Mouse (Mus musculus) NIH3T3 (cell line): ENCODE measurements around the gene Irf2bp2.
A peak's percentile ranks its signal among the peaks of the same experiment; 100 is the strongest.

ENCODE experiments used
- DNase-seq: peaks from one replicate; pipeline ENCODE4 v3.0.0-alpha.2; 2012; ENCODE audit warnings: low read depth

The Irf2bp2 gene

DNA sequence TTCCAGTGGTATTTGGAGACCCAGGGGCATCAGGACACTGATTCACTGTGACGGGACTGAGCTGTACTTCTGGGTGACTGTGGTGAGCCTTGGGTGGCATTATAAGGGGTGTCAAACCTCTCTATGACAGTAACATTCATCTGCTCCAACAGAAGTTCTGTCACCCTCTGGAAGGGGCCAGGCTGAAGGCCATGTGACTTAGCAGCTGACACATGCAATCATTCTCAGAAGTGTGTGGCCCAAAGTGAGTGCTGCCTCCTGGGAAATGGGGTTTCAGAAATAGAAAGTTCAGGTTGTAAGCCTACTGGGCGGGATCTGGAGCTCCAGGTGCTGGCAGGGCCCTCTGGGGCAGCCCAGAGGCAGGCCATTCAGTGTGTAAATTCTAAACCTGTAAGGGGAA is 26.1 kb downstream of the Irf2bp2 start:
- DNase-seq = peak; percentile 24

DNA sequence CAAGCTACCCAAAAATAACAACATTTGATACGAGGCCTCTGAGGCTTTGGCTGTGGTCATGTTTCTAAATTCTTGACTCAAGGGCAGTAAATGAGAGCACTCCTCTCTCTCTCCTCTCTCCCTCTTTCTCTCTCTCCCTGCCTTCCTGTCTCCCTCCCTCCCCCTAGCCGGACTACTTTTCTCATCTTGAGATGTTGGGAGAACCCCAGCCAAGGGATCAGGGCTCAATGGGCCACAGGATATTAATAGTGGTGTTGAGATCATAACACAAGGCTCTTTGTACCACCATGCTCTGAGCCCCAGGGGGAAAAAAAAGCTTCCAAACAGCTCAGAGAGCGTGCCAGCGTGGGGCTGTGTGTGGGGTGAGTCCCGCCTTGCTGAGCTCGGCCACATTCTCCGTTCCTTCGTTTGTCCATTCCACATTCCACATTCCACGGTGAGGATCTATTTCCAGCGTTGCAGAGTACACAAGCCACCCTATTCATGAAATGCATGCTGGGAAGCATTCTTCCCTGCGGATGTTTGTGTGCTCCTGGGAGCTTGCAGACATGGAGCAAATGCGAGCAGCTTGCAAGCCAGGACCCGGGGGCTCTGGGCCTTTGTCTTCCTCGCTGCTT is 27.2 kb downstream of the Irf2bp2 start:
- peak; percentile 94 for DNase-seq

DNA sequence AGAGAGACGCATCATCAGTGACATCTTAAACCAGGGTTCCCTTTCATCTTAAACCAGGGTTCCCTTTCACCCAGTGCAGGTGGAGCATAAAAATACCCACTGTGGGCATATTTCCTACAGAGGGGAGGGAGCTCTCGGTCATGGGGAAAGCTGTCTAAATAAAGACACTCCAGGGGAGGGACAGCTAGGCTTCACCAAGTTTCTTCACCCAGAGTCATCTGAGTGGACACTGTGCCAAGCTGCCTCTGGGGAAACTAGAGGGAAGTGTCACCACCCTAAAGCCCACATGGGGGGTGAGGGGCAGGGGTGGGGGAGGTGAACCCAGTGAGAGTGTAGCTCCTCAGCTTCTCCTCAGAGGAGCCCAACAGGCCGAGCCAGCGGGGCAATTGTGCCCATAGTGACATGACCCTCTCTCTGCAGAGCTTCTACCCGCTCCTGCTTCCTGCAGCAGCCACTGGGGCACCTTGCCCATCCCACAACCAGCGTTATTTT is 27.8 kb downstream of the Irf2bp2 start:
- peak; percentile 42 for DNase-seq

DNA sequence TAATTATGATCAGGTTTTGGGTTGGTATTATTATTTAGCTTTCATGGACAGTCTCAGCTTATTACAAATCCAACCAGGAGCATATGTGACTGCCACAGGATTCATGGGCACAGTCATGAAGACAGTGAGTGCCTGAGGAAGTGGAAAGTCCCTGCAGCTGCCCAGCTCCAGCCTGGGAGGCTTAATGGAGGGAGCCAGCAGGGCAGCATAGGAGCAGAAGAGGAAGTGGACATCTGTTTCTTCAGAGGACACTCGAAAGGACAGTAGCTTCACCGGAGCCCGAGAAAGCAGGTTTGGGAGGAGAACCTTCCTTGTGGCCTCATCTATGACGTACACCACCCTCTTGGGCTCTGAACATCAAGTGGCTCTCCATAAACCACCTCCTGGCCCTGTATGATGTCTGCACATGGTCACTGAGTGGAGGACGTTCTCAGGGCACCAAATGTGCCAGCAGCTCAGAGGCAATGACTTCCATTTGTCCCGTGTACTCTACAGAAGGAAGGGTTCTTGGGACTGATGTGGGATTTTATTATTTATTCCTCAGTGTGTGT is 28.5 kb downstream of the Irf2bp2 start:
- no peak for DNase-seq

GRCm38 (mm10) chr8:126564551-126565154 is 29.1 kb downstream of the Irf2bp2 start:
- no peak for DNase-seq

DNA sequence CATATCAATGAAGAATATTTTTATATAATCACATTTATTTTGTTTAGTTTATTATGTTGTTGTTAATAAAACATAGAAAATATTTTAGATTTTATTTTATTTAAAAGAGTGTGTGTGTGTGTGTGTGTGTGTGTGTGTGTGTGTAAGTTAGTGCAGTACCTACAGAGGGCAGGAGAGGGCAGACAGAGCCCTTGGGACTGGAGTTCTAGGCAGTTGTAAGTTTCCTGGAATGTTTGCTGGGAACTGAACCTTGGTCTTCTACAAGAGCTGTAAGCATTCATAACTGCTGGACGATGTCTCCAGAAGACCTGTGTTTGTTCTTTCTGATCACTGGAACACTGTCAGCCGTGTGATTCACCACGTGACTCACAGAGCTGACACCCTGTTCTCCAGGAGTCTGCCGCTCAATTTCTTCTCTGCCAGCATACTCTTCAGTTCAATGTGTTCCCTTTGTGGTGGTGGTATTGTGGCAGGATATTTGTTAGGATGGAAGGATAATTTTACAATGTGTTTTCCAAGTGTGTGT is 32.4 kb downstream of the Irf2bp2 start:
- DNase-seq = no peak

- DNase-seq = no peak
Measured at GRCm38 (mm10) chr8:126558400-126558953, 35.3 kb downstream of the Irf2bp2 start.

- DNase-seq = peak; percentile 61
Measured at GRCm38 (mm10) chr8:126557403-126557802, 36.4 kb downstream of the Irf2bp2 start.

GRCm38 (mm10) chr8:126556691-126557090 is 37.1 kb downstream of the Irf2bp2 start:
- DNase-seq = no peak

DNA sequence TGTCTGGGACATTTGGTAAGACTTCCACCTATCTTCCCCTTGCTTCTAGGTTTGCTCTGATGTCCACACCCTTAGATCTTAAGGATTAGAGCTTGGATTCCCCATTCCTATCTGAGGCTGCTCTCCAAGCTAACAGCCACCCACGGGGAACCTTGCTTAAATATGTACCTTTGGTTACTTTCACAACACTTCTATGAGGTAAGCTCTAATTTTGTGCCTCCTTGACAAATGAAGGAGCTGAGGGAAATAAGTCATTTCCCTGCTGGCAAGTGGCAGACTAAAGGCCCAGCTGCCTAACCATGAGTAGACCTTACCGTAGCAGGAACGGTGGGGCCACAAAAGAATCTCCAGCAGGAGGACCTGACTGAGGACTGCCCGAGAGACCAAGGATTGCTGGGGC is 39.0 kb downstream of the Irf2bp2 start:
- no peak for DNase-seq

GRCm38 (mm10) chr8:126551871-126552270 is 41.9 kb downstream of the Irf2bp2 start:
- DNase-seq = no peak

DNA sequence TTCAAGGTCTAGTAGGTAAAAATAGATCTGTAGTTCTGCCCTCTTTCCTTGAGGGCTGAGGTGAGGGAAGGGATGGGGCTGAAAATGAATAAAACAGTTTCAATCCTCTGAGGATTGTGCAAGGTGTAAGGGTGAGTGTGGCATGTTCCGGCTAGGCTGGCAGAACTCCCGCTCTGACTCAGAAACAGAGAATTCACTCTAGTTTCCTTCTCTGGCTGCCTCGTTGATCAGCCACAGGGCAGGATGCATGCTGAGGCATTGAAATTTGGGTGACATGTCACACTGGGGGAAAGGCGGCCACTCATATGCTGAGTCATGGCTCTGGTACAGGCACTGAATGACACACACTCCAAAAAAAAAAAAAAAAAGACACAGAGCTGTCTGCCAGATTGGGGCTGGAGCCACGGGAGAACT is 42.8 kb downstream of the Irf2bp2 start:
- DNase-seq = peak; percentile 89

DNA sequence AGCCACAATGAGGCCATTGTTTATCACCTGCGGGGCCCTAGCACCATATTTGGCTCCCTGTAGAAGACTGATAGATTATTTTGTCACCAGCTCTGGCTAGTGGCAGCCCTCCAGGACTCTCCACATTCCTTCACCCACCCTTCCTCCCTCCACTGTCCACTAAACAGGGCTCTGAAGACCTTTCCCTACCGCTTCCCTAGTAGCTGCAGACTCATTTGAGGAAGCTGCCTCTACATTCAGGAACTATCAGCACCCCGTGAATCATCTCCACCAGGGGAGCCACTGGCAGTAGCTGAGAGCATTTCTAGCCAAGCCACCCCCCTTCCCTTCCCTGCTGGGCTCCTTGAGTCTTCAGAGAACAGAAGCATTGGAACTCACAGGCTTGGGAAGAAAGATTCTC is 45.9 kb downstream of the Irf2bp2 start:
- DNase-seq = peak; percentile 93

- DNase-seq = no peak
Measured at GRCm38 (mm10) chr8:126547361-126547760, 46.4 kb downstream of the Irf2bp2 start.

GRCm38 (mm10) chr8:126546480-126546879 is 47.3 kb downstream of the Irf2bp2 start:
- DNase-seq = no peak

DNA sequence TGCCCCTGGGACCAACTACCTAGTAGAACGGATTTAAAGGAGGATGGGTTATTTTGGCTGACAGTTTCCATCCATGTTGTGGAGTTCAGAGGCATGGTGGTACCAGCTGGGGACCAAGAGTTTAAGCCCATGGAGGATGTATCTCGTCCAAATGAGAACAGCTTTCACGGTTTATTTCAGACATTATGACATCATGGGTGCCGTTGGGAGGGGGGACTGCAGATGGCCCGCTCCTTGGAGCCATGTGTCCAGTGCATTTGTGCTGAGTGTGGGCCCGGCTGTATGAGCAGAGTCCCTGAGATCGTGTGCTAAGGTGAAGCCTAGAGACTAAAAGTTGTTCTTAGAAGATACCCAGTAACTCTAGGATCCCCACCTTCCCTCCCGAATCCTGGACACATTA is 50.4 kb downstream of the Irf2bp2 start:
- DNase-seq = no peak

- DNase-seq = no peak
Measured at GRCm38 (mm10) chr8:126542757-126543156, 51.0 kb downstream of the Irf2bp2 start.

DNA sequence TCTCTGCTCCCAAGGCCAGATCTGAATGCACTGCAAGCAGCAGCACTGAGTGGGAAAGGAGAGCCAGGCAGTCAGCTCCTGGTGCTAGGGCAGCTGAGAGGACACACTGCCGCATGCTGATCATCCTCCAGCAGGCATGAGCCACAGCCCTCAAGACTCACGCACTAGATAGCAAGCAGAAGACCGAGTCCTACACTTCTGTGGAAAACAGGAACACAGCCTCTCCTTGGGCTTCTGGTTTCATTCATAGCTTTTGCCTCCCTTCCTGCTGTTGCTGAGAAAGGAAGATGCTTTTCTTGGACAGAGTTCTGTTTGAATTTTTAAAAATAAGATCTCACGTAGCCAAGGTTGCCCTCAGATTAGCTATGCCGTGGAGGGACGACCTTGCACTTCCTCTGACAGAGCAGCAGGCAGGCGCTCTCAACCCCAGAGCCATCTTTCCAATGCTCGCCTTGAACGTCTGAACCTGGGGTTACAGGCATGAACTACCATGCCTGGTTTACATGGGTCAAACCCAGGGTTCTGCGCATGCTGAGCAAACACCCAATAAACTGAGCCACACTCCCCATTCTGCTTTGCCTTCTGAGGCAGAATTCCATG is 51.6 kb downstream of the Irf2bp2 start:
- DNase-seq = no peak

GRCm38 (mm10) chr8:126540298-126540697 is 53.5 kb downstream of the Irf2bp2 start:
- DNase-seq = peak; percentile 72

GRCm38 (mm10) chr8:126539355-126540093 is 54.3 kb downstream of the Irf2bp2 start:
- peak; percentile 94 for DNase-seq

DNA sequence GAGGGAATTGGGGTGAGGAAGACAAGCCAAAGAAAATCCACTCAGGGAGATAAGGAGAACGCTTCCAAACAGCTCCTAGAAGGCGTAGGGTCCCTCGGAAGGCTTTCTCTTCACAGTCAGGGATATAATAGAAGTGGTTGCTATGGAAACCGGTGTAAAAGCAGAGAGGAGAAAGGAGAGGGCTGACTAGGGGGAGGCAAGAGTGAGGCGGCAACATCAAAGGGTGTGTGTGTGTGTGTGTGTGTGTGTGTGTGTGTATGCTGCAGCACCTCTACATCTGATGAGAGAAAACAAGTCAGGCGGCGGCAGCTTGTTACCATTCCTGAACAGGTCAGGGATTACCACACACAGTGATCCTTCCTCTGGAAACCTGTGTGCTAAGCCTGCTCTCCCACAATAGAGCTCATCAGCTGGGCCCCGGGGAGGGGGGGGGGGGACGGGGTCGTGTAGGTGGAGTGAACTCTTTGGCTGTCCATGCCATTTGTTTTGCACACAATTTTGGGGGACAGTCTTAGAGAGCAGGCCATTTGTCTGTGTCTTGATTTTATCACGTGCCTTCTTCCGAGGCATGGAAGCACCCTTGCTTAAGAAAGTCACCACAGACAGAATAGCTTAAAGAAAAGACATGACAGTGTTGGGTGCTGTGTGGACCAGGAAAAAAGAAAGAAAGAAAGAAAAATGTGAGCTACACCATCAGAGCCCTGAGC is 55.0 kb downstream of the Irf2bp2 start:
- peak; percentile 36 for DNase-seq
